Mouse (Mus musculus): ENCODE results near the gene Gm11032. TPM values are rescaled to one million over a fixed set of nuclear protein-coding genes. Genes with fewer than 3 reads are reported as not detected.

Gm11032 gene
- polyA plus RNA-seq, 1 experiment = not detected

GRCm38 (mm10) chr11:4661871-4662495 lies 42.1 kb downstream of the Gm11032 start:
- TF ChIP-seq EP300 (IDR thresholded peaks at IDR 0.05; ENCODE audit: insufficient read depth, low read depth, low read length) = no peak
- no peak for TF ChIP-seq POLR2A (IDR thresholded peaks at IDR 0.05; ENCODE audit: insufficient read depth, low read length)
- TF ChIP-seq CTCF (IDR thresholded peaks at IDR 0.05; ENCODE audit: low read depth, low read length) = no peak
- no peaks in the 10 kb centered on the region for H3K4me1 ChIP-seq (ENCODE audit: control insufficient read depth, insufficient read depth, low read length)
- 0 out of 2 replicates have a peak, but pooled peaks cover under 1% of the 10 kb centered on the region for H3K9me3 ChIP-seq (replicated peaks; ENCODE audit: control insufficient read depth, insufficient read depth, low read length, poor library complexity, severe bottlenecking)
- H3K36me3 ChIP-seq (ENCODE audit: control insufficient read depth, insufficient read depth, low read length, poor library complexity, severe bottlenecking) = peaks cover 9% of the 10 kb centered on the region
- no peak overlapping the region for H3K27ac ChIP-seq (ENCODE audit: insufficient read depth, low read length)
- no peaks in the 10 kb centered on the region for H3K27me3 ChIP-seq (ENCODE audit: control insufficient read depth, insufficient read depth, low read length, poor library complexity, severe bottlenecking)
- H3K9ac ChIP-seq (ENCODE audit: low read depth, poor library complexity, severe bottlenecking) = no peak overlapping the region
- H3K4me3 ChIP-seq (ENCODE audit: low read depth, low read length) = no peak overlapping the region

DNA sequence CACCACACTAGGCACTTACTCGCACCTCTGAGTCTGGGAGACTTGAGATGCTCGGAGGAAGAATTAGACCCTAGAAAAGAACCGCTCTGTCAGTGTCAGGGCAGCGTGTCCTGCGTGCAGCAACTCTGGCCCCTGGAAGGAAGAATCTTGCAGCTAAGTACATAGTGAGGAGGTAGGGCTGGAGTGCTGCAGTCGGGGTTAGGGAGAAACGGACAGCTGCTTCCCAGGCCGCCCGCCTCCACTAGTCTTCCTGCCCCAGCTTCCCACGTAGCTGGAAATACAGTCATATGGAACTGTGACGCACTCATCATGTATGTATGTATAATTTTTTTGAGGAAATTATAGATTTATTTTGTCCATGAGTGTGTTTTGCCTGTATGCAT lies 42.6 kb downstream of the Gm11032 start:
- peaks cover 9% of the 10 kb centered on the region for H3K36me3 ChIP-seq (ENCODE audit: control insufficient read depth, insufficient read depth, low read length, poor library complexity, severe bottlenecking)
- TF ChIP-seq CTCF (IDR thresholded peaks at IDR 0.05; ENCODE audit: low read depth, low read length) (no peak), EP300 (IDR thresholded peaks at IDR 0.05; ENCODE audit: insufficient read depth, low read depth, low read length) (no peak), POLR2A (IDR thresholded peaks at IDR 0.05; ENCODE audit: insufficient read depth, low read length) (no peak)
- no peaks in the 10 kb centered on the region for H3K27me3 ChIP-seq (ENCODE audit: control insufficient read depth, insufficient read depth, low read length, poor library complexity, severe bottlenecking)
- H3K9ac ChIP-seq (ENCODE audit: low read depth, poor library complexity, severe bottlenecking) = no peak overlapping the region
- H3K27ac ChIP-seq (ENCODE audit: insufficient read depth, low read length) = no peak overlapping the region
- peaks cover 4% of the 10 kb centered on the region; the same call in 1 of the 2 replicates for H3K9me3 ChIP-seq (replicated peaks; ENCODE audit: control insufficient read depth, insufficient read depth, low read length, poor library complexity, severe bottlenecking)
- no peaks in the 10 kb centered on the region for H3K4me1 ChIP-seq (ENCODE audit: control insufficient read depth, insufficient read depth, low read length)
- no peak overlapping the region for H3K4me3 ChIP-seq (ENCODE audit: low read depth, low read length)

Other genes starting within 250 kb of the Gm11032 start
- gene Hormad2, start 179.0 kb upstream of the Gm11032 start, polyA plus RNA-seq (2011; ENCODE audit: insufficient read depth, insufficient read length, low read depth, missing spikeins) = 3.1 and 3.2 TPM in 2 replicates
- 26.8 and 31.2 TPM in 2 replicates for gene Mtmr3, start 25.2 kb upstream of the Gm11032 start, polyA plus RNA-seq (2011; ENCODE audit: insufficient read depth, insufficient read length, low read depth, missing spikeins)
- 33.4 and 35.7 TPM in 2 replicates for gene Ascc2, start 17.7 kb downstream of the Gm11032 start, polyA plus RNA-seq (2011; ENCODE audit: insufficient read depth, insufficient read length, low read depth, missing spikeins)
- 245 and 325 TPM in 2 replicates for gene Uqcr10, start 84.3 kb downstream of the Gm11032 start, polyA plus RNA-seq (2011; ENCODE audit: insufficient read depth, insufficient read length, low read depth, missing spikeins)
- 15.3 and 19.3 TPM in 2 replicates for gene Zmat5, start 84.6 kb downstream of the Gm11032 start, polyA plus RNA-seq (2011; ENCODE audit: insufficient read depth, insufficient read length, low read depth, missing spikeins)
- 3.1 and 3.5 TPM in 2 replicates for gene Cabp7, start 126.7 kb downstream of the Gm11032 start, polyA plus RNA-seq (2011; ENCODE audit: insufficient read depth, insufficient read length, low read depth, missing spikeins)
- 77.7 and 81.5 TPM in 2 replicates for gene Nf2, start 229.5 kb downstream of the Gm11032 start, polyA plus RNA-seq (2011; ENCODE audit: insufficient read depth, insufficient read length, low read depth, missing spikeins)